Mouse (Mus musculus): ENCODE results near the gene Snapc5. TPM values are rescaled to one million over a fixed set of nuclear protein-coding genes. Genes with fewer than 3 reads are reported as not detected.
"Not testable (repeated sequence)": the region's sequence is repeated elsewhere in the genome, so short reads cannot be mapped to it uniquely, and the experiment has no call there.

Snapc5 gene
- polyA plus RNA-seq, 1 experiment from 2014 or later, result 26.0 TPM

GRCm38 (mm10) chr9:64184166-64184840, 5.2 kb downstream of the Snapc5 start:
- Histone ChIP-seq H3K36me3 (replicated peaks; ENCODE audit: control insufficient read depth, insufficient read depth, low read depth, low read length) (no peaks in the 10 kb centered on the region; the same call in 1 of the 2 replicates), H3K27ac (replicated peaks; ENCODE audit: low read depth, low read length) (no peak overlapping the region), H3K4me2 (ENCODE audit: low read depth, low read length) (no peak overlapping the region), H3K27me3 (ENCODE audit: control insufficient read depth, insufficient read depth, low read length) (no peaks in the 10 kb centered on the region), H3K9ac (replicated peaks; ENCODE audit: low read length) (no peak overlapping the region), H3K4me1 (ENCODE audit: control insufficient read depth, insufficient read depth, low read length) (no peaks in the 10 kb centered on the region), H3K9me3 (replicated peaks; ENCODE audit: control insufficient read depth, low read length) (no peaks in the 10 kb centered on the region), H3K4me3 (ENCODE audit: low read depth, low read length) (no peak overlapping the region)
- DNase-seq (ENCODE audit: low spot score) (no peak), ATAC-seq (replicated peaks; ENCODE audit: insufficient number of reproducible peaks, low FRiP score, low TSS enrichment, low read depth) (no peak)
- 93% methylated on average over 5 of the region's 5 CpGs for WGBS

GRCm38 (mm10) chr9:64193879-64194278, 14.8 kb downstream of the Snapc5 start:
- Histone ChIP-seq H3K4me2 (ENCODE audit: low read depth, low read length) (no peak overlapping the region), H3K4me3 (ENCODE audit: low read depth, low read length) (no peak overlapping the region), H3K27me3 (ENCODE audit: control insufficient read depth, insufficient read depth, low read length) (no peaks in the 10 kb centered on the region), H3K36me3 (replicated peaks; ENCODE audit: control insufficient read depth, insufficient read depth, low read depth, low read length) (peaks cover 3% of the 10 kb centered on the region), H3K9me3 (replicated peaks; ENCODE audit: control insufficient read depth, low read length) (no peaks in the 10 kb centered on the region), H3K27ac (replicated peaks; ENCODE audit: low read depth, low read length) (no peak overlapping the region), H3K4me1 (ENCODE audit: control insufficient read depth, insufficient read depth, low read length) (no peaks in the 10 kb centered on the region), H3K9ac (replicated peaks; ENCODE audit: low read length) (no peak overlapping the region)
- DNase-seq (ENCODE audit: low spot score), result no peak
- 90% methylated on average over 1 of the region's 1 CpGs for WGBS
- ATAC-seq (replicated peaks; ENCODE audit: insufficient number of reproducible peaks, low FRiP score, low TSS enrichment, low read depth), result no peak

- H3K4me1 ChIP-seq (ENCODE audit: control insufficient read depth, insufficient read depth, low read length), result no peaks in the 10 kb centered on the region
- no peak for ATAC-seq (replicated peaks; ENCODE audit: insufficient number of reproducible peaks, low FRiP score, low TSS enrichment, low read depth)
- no peak overlapping the region for H3K4me3 ChIP-seq (ENCODE audit: low read depth, low read length)
- H3K4me2 ChIP-seq (ENCODE audit: low read depth, low read length), result no peak overlapping the region
- no peaks in the 10 kb centered on the region for H3K9me3 ChIP-seq (replicated peaks; ENCODE audit: control insufficient read depth, low read length)
- peaks cover 3% of the 10 kb centered on the region; the same call in 1 of the 2 replicates for H3K36me3 ChIP-seq (replicated peaks; ENCODE audit: control insufficient read depth, insufficient read depth, low read depth, low read length)
- H3K27ac ChIP-seq (replicated peaks; ENCODE audit: low read depth, low read length), result no peak overlapping the region
- no peak overlapping the region for H3K9ac ChIP-seq (replicated peaks; ENCODE audit: low read length)
- no peak for DNase-seq (ENCODE audit: low spot score)
- WGBS, result 79% methylated on average over 4 of the region's 4 CpGs
- no peaks in the 10 kb centered on the region for H3K27me3 ChIP-seq (ENCODE audit: control insufficient read depth, insufficient read depth, low read length)
Measured at GRCm38 (mm10) chr9:64195554-64195953, 16.5 kb downstream of the Snapc5 start.

- no peaks in the 10 kb centered on the region for H3K27me3 ChIP-seq (ENCODE audit: control insufficient read depth, insufficient read depth, low read length)
- 0 out of 2 replicates have a peak, but pooled peaks cover 3% of the 10 kb centered on the region for H3K36me3 ChIP-seq (replicated peaks; ENCODE audit: control insufficient read depth, insufficient read depth, low read depth, low read length)
- no peaks in the 10 kb centered on the region for H3K4me1 ChIP-seq (ENCODE audit: control insufficient read depth, insufficient read depth, low read length)
- H3K9ac ChIP-seq (replicated peaks; ENCODE audit: low read length), result no peak overlapping the region
- DNase-seq (ENCODE audit: low spot score), result no peak
- no peak overlapping the region for H3K4me3 ChIP-seq (ENCODE audit: low read depth, low read length)
- ATAC-seq (replicated peaks; ENCODE audit: insufficient number of reproducible peaks, low FRiP score, low TSS enrichment, low read depth), result no peak
- no peak overlapping the region for H3K27ac ChIP-seq (replicated peaks; ENCODE audit: low read depth, low read length)
- no peak overlapping the region for H3K4me2 ChIP-seq (ENCODE audit: low read depth, low read length)
- H3K9me3 ChIP-seq (replicated peaks; ENCODE audit: control insufficient read depth, low read length), result no peaks in the 10 kb centered on the region
- WGBS, result 90% methylated on average over 8 of the region's 8 CpGs
Measured at GRCm38 (mm10) chr9:64197524-64197923, 18.4 kb downstream of the Snapc5 start.

GRCm38 (mm10) chr9:64198068-64198762, 19.1 kb downstream of the Snapc5 start:
- Histone ChIP-seq H3K9ac (replicated peaks; ENCODE audit: low read length) (no peak overlapping the region), H3K36me3 (replicated peaks; ENCODE audit: control insufficient read depth, insufficient read depth, low read depth, low read length) (0 out of 2 replicates have a peak, but pooled peaks cover 3% of the 10 kb centered on the region), H3K9me3 (replicated peaks; ENCODE audit: control insufficient read depth, low read length) (no peaks in the 10 kb centered on the region), H3K27me3 (ENCODE audit: control insufficient read depth, insufficient read depth, low read length) (no peaks in the 10 kb centered on the region), H3K4me2 (ENCODE audit: low read depth, low read length) (no peak overlapping the region), H3K4me3 (ENCODE audit: low read depth, low read length) (no peak overlapping the region), H3K4me1 (ENCODE audit: control insufficient read depth, insufficient read depth, low read length) (no peaks in the 10 kb centered on the region), H3K27ac (replicated peaks; ENCODE audit: low read depth, low read length) (no peak overlapping the region)
- 93% methylated on average over 5 of the region's 5 CpGs for WGBS
- ATAC-seq (replicated peaks; ENCODE audit: insufficient number of reproducible peaks, low FRiP score, low TSS enrichment, low read depth) (no peak), DNase-seq (ENCODE audit: low spot score) (no peak)

GRCm38 (mm10) chr9:64198763-64199418, 19.8 kb downstream of the Snapc5 start:
- not testable (repeated sequence) for H3K27me3 ChIP-seq (ENCODE audit: control insufficient read depth, insufficient read depth, low read length); H3K4me2 ChIP-seq (ENCODE audit: low read depth, low read length); H3K4me1 ChIP-seq (ENCODE audit: control insufficient read depth, insufficient read depth, low read length); ATAC-seq (replicated peaks; ENCODE audit: insufficient number of reproducible peaks, low FRiP score, low TSS enrichment, low read depth); H3K27ac ChIP-seq (replicated peaks; ENCODE audit: low read depth, low read length); H3K4me3 ChIP-seq (ENCODE audit: low read depth, low read length); H3K9me3 ChIP-seq (replicated peaks; ENCODE audit: control insufficient read depth, low read length); DNase-seq (ENCODE audit: low spot score); H3K36me3 ChIP-seq (replicated peaks; ENCODE audit: control insufficient read depth, insufficient read depth, low read depth, low read length); H3K9ac ChIP-seq (replicated peaks; ENCODE audit: low read length)
- 88% methylated on average over 7 of the region's 7 CpGs for WGBS

GRCm38 (mm10) chr9:64199897-64200296, 20.8 kb downstream of the Snapc5 start:
- ATAC-seq (replicated peaks; ENCODE audit: insufficient number of reproducible peaks, low FRiP score, low TSS enrichment, low read depth), result no peak
- Histone ChIP-seq H3K9me3 (replicated peaks; ENCODE audit: control insufficient read depth, low read length) (no peaks in the 10 kb centered on the region), H3K4me3 (ENCODE audit: low read depth, low read length) (no peak overlapping the region), H3K4me2 (ENCODE audit: low read depth, low read length) (no peak overlapping the region), H3K36me3 (replicated peaks; ENCODE audit: control insufficient read depth, insufficient read depth, low read depth, low read length) (no peaks in the 10 kb centered on the region), H3K27me3 (ENCODE audit: control insufficient read depth, insufficient read depth, low read length) (no peaks in the 10 kb centered on the region), H3K4me1 (ENCODE audit: control insufficient read depth, insufficient read depth, low read length) (no peaks in the 10 kb centered on the region), H3K27ac (replicated peaks; ENCODE audit: low read depth, low read length) (no peak overlapping the region), H3K9ac (replicated peaks; ENCODE audit: low read length) (no peak overlapping the region)
- WGBS, result 76% methylated on average over 2 of the region's 2 CpGs
- DNase-seq (ENCODE audit: low spot score), result no peak

GRCm38 (mm10) chr9:64202331-64202730, 23.3 kb downstream of the Snapc5 start:
- H3K9me3 ChIP-seq (replicated peaks; ENCODE audit: control insufficient read depth, low read length), result no peaks in the 10 kb centered on the region
- H3K27ac ChIP-seq (replicated peaks; ENCODE audit: low read depth, low read length), result no peak overlapping the region
- H3K4me1 ChIP-seq (ENCODE audit: control insufficient read depth, insufficient read depth, low read length), result no peaks in the 10 kb centered on the region
- no peak overlapping the region for H3K4me2 ChIP-seq (ENCODE audit: low read depth, low read length)
- no peaks in the 10 kb centered on the region for H3K27me3 ChIP-seq (ENCODE audit: control insufficient read depth, insufficient read depth, low read length)
- H3K4me3 ChIP-seq (ENCODE audit: low read depth, low read length), result no peak overlapping the region
- ATAC-seq (replicated peaks; ENCODE audit: insufficient number of reproducible peaks, low FRiP score, low TSS enrichment, low read depth), result no peak
- H3K9ac ChIP-seq (replicated peaks; ENCODE audit: low read length), result no peak overlapping the region
- DNase-seq (ENCODE audit: low spot score), result no peak
- H3K36me3 ChIP-seq (replicated peaks; ENCODE audit: control insufficient read depth, insufficient read depth, low read depth, low read length), result no peaks in the 10 kb centered on the region
